Mouse (Mus musculus) MEL (cell line): ENCODE measurements around the gene Tulp1. TPM values are rescaled to one million over a fixed set of nuclear protein-coding genes. Genes with fewer than 3 reads are reported as not detected.

ENCODE experiments used
- DNase-seq: peaks from one replicate; pipeline ENCODE4 v3.0.0; 2011; ENCODE audit warnings: low read depth, low spot score
- H3K27ac ChIP-seq: 2 replicates; pipeline ENCODE4 v1.5.1; 2012; ENCODE audit warnings: low read depth, mild to moderate bottlenecking, control low read depth, low read length, moderate library complexity; ENCODE audit not compliant: control insufficient read depth
- H3K27me3 ChIP-seq, 2 experiments: fragments of 150-350 bp in 1 of 2; sonication (generic) in 1 of 2; 2 replicates each; pipeline ENCODE4 v1.6.1; 2012; ENCODE audit warnings: low read length in 2 of 2, mild to moderate bottlenecking in 2 of 2, improper control_type of control experiment in 1 of 2, moderate library complexity in 1 of 2; ENCODE audit not compliant: insufficient read depth in 2 of 2, control insufficient read depth in 1 of 2
- H3K36me3 ChIP-seq, 2 experiments: 2 replicates each; pipeline ENCODE4 v1.6.1; 2012 to 2014; ENCODE audit warnings: low read length in 2 of 2, improper control_type of control experiment in 1 of 2, inconsistent platforms in 1 of 2, mild to moderate bottlenecking in 1 of 2; ENCODE audit not compliant: insufficient read depth in 2 of 2, control insufficient read depth in 1 of 2
- H3K4me1 ChIP-seq, 2 experiments: fragments of 150-350 bp in 1 of 2; sonication (generic) in 1 of 2; 2 replicates each; pipeline ENCODE4 v1.6.1; 2012; ENCODE audit warnings: low read length in 2 of 2, improper control_type of control experiment in 1 of 2, mild to moderate bottlenecking in 1 of 2; ENCODE audit not compliant: insufficient read depth in 2 of 2, control insufficient read depth in 1 of 2
- H3K4me3 ChIP-seq, 2 experiments: fragments of 150-350 bp in 1 of 2; sonication (generic) in 1 of 2; 2 replicates each; pipeline ENCODE4 v1.5.1; 2012; ENCODE audit warnings: low read depth in 2 of 2, low read length in 2 of 2, mild to moderate bottlenecking in 2 of 2, moderate library complexity in 2 of 2, control low read depth in 1 of 2, improper control_type of control experiment in 1 of 2; ENCODE audit not compliant: control insufficient read depth in 1 of 2, insufficient read depth in 1 of 2
- H3K79me2 ChIP-seq: 2 replicates; pipeline ENCODE4 v1.6.1; 2012; ENCODE audit warnings: mild to moderate bottlenecking, low read length, moderate library complexity; ENCODE audit not compliant: control insufficient read depth, poor library complexity, insufficient read depth
- H3K9ac ChIP-seq: 2 replicates; pipeline ENCODE4 v1.6.1; 2012; ENCODE audit warnings: low read depth, mild to moderate bottlenecking, control low read depth, low read length, moderate library complexity; ENCODE audit not compliant: control insufficient read depth, poor library complexity, severe bottlenecking
- H3K9me3 ChIP-seq: fragments of 150-350 bp; sonication (generic); replicated peaks from 2 replicates; pipeline ENCODE4 v1.6.1; 2012; ENCODE audit warnings: mild to moderate bottlenecking, low read length, improper control_type of control experiment, moderate library complexity; ENCODE audit not compliant: insufficient read depth
- BHLHE40 ChIP-seq: IDR thresholded peaks from 2 replicates; pipeline ENCODE4 v1.6.1; 2012; ENCODE audit warnings: low read depth, mild to moderate bottlenecking, inconsistent platforms, low read length, improper control_type of control experiment, borderline replicate concordance
- CHD1 ChIP-seq: IDR thresholded peaks from 2 replicates; pipeline ENCODE4 v1.6.1; 2012; ENCODE audit warnings: low read depth, mild to moderate bottlenecking, inconsistent platforms, low read length, improper control_type of control experiment
- CHD2 ChIP-seq: IDR thresholded peaks from 2 replicates; pipeline ENCODE4 v1.6.1; 2011; ENCODE audit warnings: low read length, improper control_type of control experiment
- CTCF ChIP-seq, 3 experiments: IDR thresholded peaks in 2 of 3; conservative IDR thresholded peaks in 1 of 3; 2 replicates each; pipeline ENCODE4 v1.5.1; 2011 to 2012; ENCODE audit warnings: low read length in 3 of 3, low read depth in 2 of 3, mild to moderate bottlenecking in 2 of 3, improper control_type of control experiment in 1 of 3, inconsistent platforms in 1 of 3, mixed read lengths in 1 of 3, moderate library complexity in 1 of 3; ENCODE audit not compliant: control insufficient read depth in 1 of 3, insufficient read depth in 1 of 3, poor library complexity in 1 of 3, severe bottlenecking in 1 of 3
- ELF1 ChIP-seq: IDR thresholded peaks from 2 replicates; pipeline ENCODE4 v1.6.1; 2014; ENCODE audit warnings: low read depth, mild to moderate bottlenecking, inconsistent platforms, low read length, improper control_type of control experiment, moderate library complexity
- EP300 ChIP-seq, 2 experiments: IDR thresholded peaks; 2 replicates each; pipeline ENCODE4 v1.6.1; 2011; ENCODE audit warnings: improper control_type of control experiment in 2 of 2, low read length in 2 of 2, low read depth in 1 of 2, mild to moderate bottlenecking in 1 of 2
- ETS1 ChIP-seq: IDR thresholded peaks from 2 replicates; pipeline ENCODE4 v1.6.1; 2012; ENCODE audit warnings: low read depth, mild to moderate bottlenecking, inconsistent platforms, low read length, improper control_type of control experiment, moderate library complexity
- GABPA ChIP-seq: IDR thresholded peaks from 2 replicates; pipeline ENCODE4 v1.6.1; 2012; ENCODE audit warnings: low read depth, mild to moderate bottlenecking, inconsistent platforms, low read length, improper control_type of control experiment, moderate library complexity
- GATA1 ChIP-seq: IDR thresholded peaks from 2 replicates; pipeline ENCODE4 v1.6.1; 2011; ENCODE audit warnings: low read depth, low read length, improper control_type of control experiment
- JUND ChIP-seq: IDR thresholded peaks from 2 replicates; pipeline ENCODE4 v1.6.1; 2011; ENCODE audit warnings: low read depth, mild to moderate bottlenecking, improper control_type of control experiment, low read length
- KAT2A ChIP-seq: conservative IDR thresholded peaks from 2 replicates; pipeline ENCODE4 v1.6.1; 2012; ENCODE audit warnings: low read depth, low read length, improper control_type of control experiment, inconsistent platforms
- MAZ ChIP-seq: IDR thresholded peaks from 2 replicates; pipeline ENCODE4 v1.6.1; 2012; ENCODE audit warnings: low read depth, mild to moderate bottlenecking, inconsistent platforms, low read length, improper control_type of control experiment
- MEF2A ChIP-seq: IDR thresholded peaks from 2 replicates; pipeline ENCODE4 v1.6.1; 2014; ENCODE audit warnings: low read depth, mild to moderate bottlenecking, inconsistent platforms, low read length, improper control_type of control experiment; ENCODE audit not compliant: poor library complexity, insufficient replicate concordance, severe bottlenecking; ENCODE audit errors: extremely low read depth
- MYB ChIP-seq: IDR thresholded peaks from 2 replicates; pipeline ENCODE4 v1.6.1; 2011; ENCODE audit warnings: mild to moderate bottlenecking, low read depth, low read length, improper control_type of control experiment
- MYC ChIP-seq: IDR thresholded peaks from 2 replicates; pipeline ENCODE4 v1.6.1; 2011; ENCODE audit warnings: low read depth, mild to moderate bottlenecking, low read length, improper control_type of control experiment, moderate library complexity
- POLR2A ChIP-seq, 2 experiments: IDR thresholded peaks; 2 replicates each; pipeline ENCODE4 v1.6.1; 2011 to 2012; ENCODE audit warnings: low read length in 2 of 2, mild to moderate bottlenecking in 2 of 2, control low read depth in 1 of 2, improper control_type of control experiment in 1 of 2, low read depth in 1 of 2, moderate library complexity in 1 of 2; ENCODE audit not compliant: control insufficient read depth in 1 of 2, insufficient read depth in 1 of 2, poor library complexity in 1 of 2
- POLR2AphosphoS5 ChIP-seq: IDR thresholded peaks from 2 replicates; pipeline ENCODE4 v1.6.1; 2012; ENCODE audit warnings: low read depth, borderline replicate concordance, mild to moderate bottlenecking, inconsistent platforms, low read length, moderate library complexity, mixed read lengths
- SIN3A ChIP-seq: IDR thresholded peaks from 2 replicates; pipeline ENCODE4 v1.6.1; 2012; ENCODE audit warnings: low read length, improper control_type of control experiment, inconsistent platforms
- SMC3 ChIP-seq: IDR thresholded peaks from 2 replicates; pipeline ENCODE4 v1.6.1; 2011; ENCODE audit warnings: low read depth, low read length, improper control_type of control experiment
- TBP ChIP-seq: IDR thresholded peaks from 2 replicates; pipeline ENCODE4 v1.8.0; 2011; ENCODE audit warnings: low read depth, low read length, improper control_type of control experiment
- TCF12 ChIP-seq: IDR thresholded peaks from 2 replicates; pipeline ENCODE4 v1.6.1; 2014; ENCODE audit warnings: low read depth, mild to moderate bottlenecking, inconsistent platforms, low read length, improper control_type of control experiment, moderate library complexity
- UBTF ChIP-seq: IDR thresholded peaks from 2 replicates; pipeline ENCODE4 v1.6.1; 2012; ENCODE audit warnings: low read depth, mild to moderate bottlenecking, inconsistent platforms, low read length, improper control_type of control experiment, moderate library complexity, borderline replicate concordance; ENCODE audit not compliant: insufficient read depth
- USF1 ChIP-seq: IDR thresholded peaks from 2 replicates; pipeline ENCODE4 v1.6.1; 2014; ENCODE audit warnings: low read depth, mild to moderate bottlenecking, inconsistent platforms, low read length, improper control_type of control experiment, moderate library complexity
- USF2 ChIP-seq, 2 experiments: IDR thresholded peaks; 2 replicates each; pipeline ENCODE4 v1.6.1; 2011 to 2012; ENCODE audit warnings: improper control_type of control experiment in 2 of 2, low read length in 2 of 2, borderline replicate concordance in 1 of 2, inconsistent platforms in 1 of 2, low read depth in 1 of 2, mild to moderate bottlenecking in 1 of 2; ENCODE audit not compliant: insufficient read depth in 1 of 2
- ZKSCAN1 ChIP-seq: IDR thresholded peaks from 2 replicates; pipeline ENCODE4 v1.6.1; 2012; ENCODE audit warnings: low read depth, mild to moderate bottlenecking, inconsistent platforms, low read length, improper control_type of control experiment, moderate library complexity
- ZMIZ1 ChIP-seq: IDR thresholded peaks from 2 replicates; pipeline ENCODE4 v1.6.1; 2012; ENCODE audit warnings: low read depth, mild to moderate bottlenecking, inconsistent platforms, low read length, improper control_type of control experiment, moderate library complexity
- polyA plus RNA-seq, 2 experiments: library from polyadenylated mRNA; stranded (reverse) in 1 of 2; unstranded in 1 of 2; fragments of >175 nt in 1 of 2; fragments of >200 nt in 1 of 2; gene quantifications; 2 replicates each; pipeline versions ENCODE4 v1.2.1 to v1.2.4; 2012; ENCODE audit warnings: low replicate concordance in 2 of 2, low read depth in 1 of 2; ENCODE audit not compliant: insufficient read length in 2 of 2, insufficient read depth in 1 of 2, missing spikeins in 1 of 2
- total RNA-seq: library from RNA; depleted of rRNA; stranded (reverse); fragments of 300-350 nt; gene quantifications from 2 replicates; pipeline ENCODE4 v1.2.3, GENCODE M21; 2012

The Tulp1 gene
- total and polyA plus RNA-seq, 3 experiments: 0.23 to 2.4 TPM; not detected in 1

DNA sequence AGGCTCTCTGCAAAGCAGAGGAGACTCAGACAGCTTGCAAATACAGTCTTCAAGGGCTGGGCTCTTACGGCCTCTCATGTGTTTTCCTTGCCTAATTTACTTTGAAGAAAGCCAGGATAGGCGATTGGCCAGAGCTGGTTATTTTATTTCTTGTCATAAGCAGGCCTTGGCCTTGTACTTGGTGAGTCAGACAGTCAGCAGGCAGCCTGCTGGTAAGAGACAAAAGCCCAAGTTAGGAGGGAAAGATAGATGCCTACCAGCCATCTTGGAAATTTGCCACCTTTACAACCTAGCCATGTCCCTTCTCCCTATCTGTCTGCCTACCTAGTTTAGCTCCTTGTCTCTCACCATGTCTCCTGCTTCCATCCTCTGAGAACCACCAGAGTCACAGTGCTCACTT, 6.3 kb upstream of the Tulp1 start:
- no peak overlapping the region for H3K9ac ChIP-seq
- no peak for TF ChIP-seq SIN3A
- no peak for TF ChIP-seq MAZ
- TF ChIP-seq SMC3: no peak
- no peak for TF ChIP-seq MYC
- TF ChIP-seq POLR2A (IDR thresholded peaks at IDR 0.05; ENCODE audit: control insufficient read depth in 1 of 2, insufficient read depth in 1 of 2, low read depth in 1 of 2, low read length in 2 of 2, poor library complexity in 1 of 2): no peak
- TF ChIP-seq USF2 (IDR thresholded peaks at IDR 0.05; ENCODE audit: borderline replicate concordance in 1 of 2, insufficient read depth in 1 of 2, low read depth in 1 of 2, low read length in 2 of 2): no peak
- TF ChIP-seq EP300 (IDR thresholded peaks at IDR 0.05; ENCODE audit: low read depth in 1 of 2, low read length in 2 of 2): no peak
- no peak for TF ChIP-seq CTCF (IDR thresholded peaks at IDR 0.05 in 2 of 3, conservative IDR thresholded peaks at IDR 0.05 in 1 of 3; ENCODE audit: control insufficient read depth in 1 of 3, insufficient read depth in 1 of 3, low read depth in 2 of 3, low read length in 3 of 3, poor library complexity in 1 of 3, severe bottlenecking in 1 of 3)
- no peak for TF ChIP-seq MEF2A
- no peak for TF ChIP-seq GATA1
- no peak for TF ChIP-seq TCF12
- TF ChIP-seq TBP: no peak
- no peak for TF ChIP-seq POLR2AphosphoS5
- TF ChIP-seq ZMIZ1: no peak
- TF ChIP-seq MYB: no peak
- no peak for TF ChIP-seq ETS1
- no peak for TF ChIP-seq ELF1
- TF ChIP-seq, all 39 proteins: peak for 0
- no peaks in the 10 kb centered on the region for H3K9me3 ChIP-seq
- no peaks in the 10 kb centered on the region for H3K79me2 ChIP-seq
- H3K27me3 ChIP-seq: no peaks in the 10 kb centered on the region
- H3K4me1 ChIP-seq: peaks cover 0 to 25% of the 10 kb centered on the region in 2 experiments; a peak in 3 of 4 replicates
- no peak overlapping the region for H3K27ac ChIP-seq
- H3K4me3 ChIP-seq: no peak overlapping the region
- DNase-seq: no peak
- peaks cover 0 to 8% of the 10 kb centered on the region in 2 experiments; a peak in 2 of 4 replicates for H3K36me3 ChIP-seq

DNA sequence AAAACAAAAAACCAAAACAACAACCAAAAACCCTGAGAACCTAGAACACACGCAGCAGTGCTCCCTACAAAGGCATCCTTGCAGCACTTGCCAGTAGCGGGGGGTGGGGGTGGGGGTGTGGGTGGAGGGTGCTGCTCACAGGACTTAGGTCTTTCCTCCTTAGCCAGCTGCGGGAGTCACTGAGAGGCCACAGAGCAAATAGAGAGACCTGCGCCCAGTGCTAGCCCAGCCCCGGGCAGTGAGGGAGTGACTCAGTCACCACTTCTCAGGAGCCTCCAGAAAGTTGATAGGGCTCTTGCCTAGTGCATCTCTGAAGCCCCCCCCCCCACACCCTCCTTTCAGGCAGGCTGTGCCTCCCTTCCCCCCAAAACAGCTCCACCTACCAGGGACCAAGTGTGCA, 4.0 kb upstream of the Tulp1 start:
- no peak overlapping the region for H3K9ac ChIP-seq
- no peaks in the 10 kb centered on the region for H3K9me3 ChIP-seq
- H3K27me3 ChIP-seq: no peaks in the 10 kb centered on the region
- TF ChIP-seq SMC3 (no peak), ETS1 (no peak), CHD1 (no peak), BHLHE40 (no peak), GABPA (no peak), USF1 (no peak), CHD2 (no peak), UBTF (no peak), ZKSCAN1 (no peak), JUND (no peak), MYB (no peak), EP300 (IDR thresholded peaks at IDR 0.05; ENCODE audit: low read depth in 1 of 2, low read length in 2 of 2) (no peak), POLR2AphosphoS5 (no peak), KAT2A (no peak)
- H3K27ac ChIP-seq: no peak overlapping the region
- H3K4me1 ChIP-seq: peaks cover 0 to 6% of the 10 kb centered on the region in 2 experiments; a peak in 2 of 4 replicates
- no peaks in the 10 kb centered on the region for H3K79me2 ChIP-seq
- DNase-seq: no peak
- H3K4me3 ChIP-seq: no peak overlapping the region
- 0 out of 4 replicates have a peak, but pooled peaks cover 0 to under 1% of the 10 kb centered on the region in 2 experiments for H3K36me3 ChIP-seq
